Mouse (Mus musculus) CH12F3 (cell line): Measurements from ENCODE around the gene Zfp229.
"Not testable (repeated sequence)": the region's sequence is repeated elsewhere in the genome, so short reads cannot be mapped to it uniquely, and the experiment has no call there.

Experiments used
- in situ Hi-C: fragments of 300-500 bp; cut with MboI; formaldehyde crosslinking; loops from 2 replicates; pipeline ENCODE4 v1.14.3; 2020; ENCODE audit warnings: low sequenced_read_pairs

The Zfp229 gene

DNA sequence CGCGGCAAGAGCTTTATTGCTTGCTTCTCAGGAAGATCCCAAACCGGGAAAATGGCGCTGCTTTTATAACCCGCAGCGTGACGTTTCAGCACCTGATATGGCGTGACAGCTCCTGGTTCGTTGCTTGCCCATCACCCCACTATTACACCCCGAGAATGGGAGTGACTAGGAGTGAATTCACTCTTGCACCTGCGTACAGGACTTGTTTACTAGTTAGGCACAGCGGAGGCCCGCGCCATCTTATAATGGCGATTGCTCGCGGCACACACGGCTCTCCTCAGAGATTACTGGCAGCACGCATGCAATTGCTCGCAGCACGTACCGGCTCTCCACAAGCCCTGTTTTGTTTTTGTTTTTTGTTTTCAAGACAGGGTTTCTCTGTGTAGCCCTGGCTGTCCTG, at the start of gene Zfp229:
Zfp229 (plus strand) TSS at position 301 of the 400 bp plus-strand sequence.
- in situ Hi-C loops: not testable (repeated sequence)

DNA sequence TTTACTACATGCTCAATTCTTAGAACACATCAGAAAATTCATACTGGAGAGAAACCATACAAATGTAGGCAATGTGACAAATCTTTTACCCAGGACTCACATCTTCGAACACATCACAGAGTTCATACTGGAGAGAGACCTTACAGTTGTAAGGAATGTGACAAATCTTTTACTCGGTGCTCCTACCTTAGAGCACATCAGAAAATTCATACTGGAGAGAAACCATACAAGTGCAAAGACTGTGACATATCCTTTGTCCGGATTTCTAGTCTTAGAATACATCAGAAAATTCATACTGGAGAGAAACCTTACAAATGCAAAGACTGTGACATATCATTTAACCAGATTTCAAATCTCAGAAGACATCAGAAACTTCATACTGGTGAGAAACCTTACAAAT, 39.0 kb upstream of the Zfp229 start, which contains the start of gene Gm10226:
Gm10226 (plus strand) TSS at position 301 of the 400 bp plus-strand sequence.
- in situ Hi-C loops: no loop called here

GRCm38 (mm10) chr17:21693342-21693741, 37.3 kb upstream of the Zfp229 start:
- in situ Hi-C loops: no loop called here

- in situ Hi-C loops: no loop called here
Observed at GRCm38 (mm10) chr17:21696073-21696472, 34.5 kb upstream of the Zfp229 start.

DNA sequence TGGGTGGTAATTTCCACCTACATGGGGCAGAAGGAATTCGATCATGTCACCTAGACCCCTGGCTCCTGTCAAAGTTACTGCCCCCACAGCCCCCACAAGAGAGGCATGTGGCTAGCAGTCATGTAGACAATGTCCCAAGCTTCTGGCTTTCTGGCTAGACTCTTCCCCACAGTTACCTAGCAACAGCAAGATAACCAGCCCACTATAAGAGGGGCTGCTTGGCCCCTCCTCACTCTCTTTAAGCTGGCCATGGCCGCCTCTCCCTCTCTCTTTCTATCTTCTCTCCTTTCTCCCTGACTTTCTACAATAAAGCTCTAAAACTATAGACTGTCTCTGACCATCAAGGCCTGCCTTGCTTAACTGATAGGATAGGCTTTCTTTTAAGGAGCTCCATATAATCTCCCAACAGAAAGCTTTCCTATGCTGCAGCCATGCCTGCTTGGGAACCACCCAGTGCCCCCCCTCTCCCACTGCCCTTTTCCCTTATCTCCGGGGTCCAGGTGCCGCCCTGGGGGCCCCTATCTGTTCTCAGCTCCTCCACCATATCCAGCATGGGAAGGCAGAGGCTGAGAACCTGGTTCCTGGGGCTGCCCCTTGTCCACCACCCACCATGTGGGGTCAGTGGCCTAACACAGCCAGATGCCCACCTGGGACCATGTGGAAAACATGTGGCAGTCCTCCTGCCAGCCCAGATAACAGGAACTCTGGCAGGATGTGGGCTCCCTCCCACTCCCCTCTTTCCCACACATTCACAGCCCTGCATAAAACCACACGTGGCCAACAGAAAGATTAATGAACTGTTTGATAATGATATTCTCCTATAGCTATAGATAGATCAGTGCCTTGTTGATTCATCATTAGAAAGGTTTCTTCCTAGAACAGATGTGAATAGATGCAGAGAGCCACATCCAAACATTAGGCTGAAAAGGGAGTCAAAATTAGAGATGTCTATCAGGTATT, 28.0 kb upstream of the Zfp229 start:
- in situ Hi-C loops: no loop called here

DNA sequence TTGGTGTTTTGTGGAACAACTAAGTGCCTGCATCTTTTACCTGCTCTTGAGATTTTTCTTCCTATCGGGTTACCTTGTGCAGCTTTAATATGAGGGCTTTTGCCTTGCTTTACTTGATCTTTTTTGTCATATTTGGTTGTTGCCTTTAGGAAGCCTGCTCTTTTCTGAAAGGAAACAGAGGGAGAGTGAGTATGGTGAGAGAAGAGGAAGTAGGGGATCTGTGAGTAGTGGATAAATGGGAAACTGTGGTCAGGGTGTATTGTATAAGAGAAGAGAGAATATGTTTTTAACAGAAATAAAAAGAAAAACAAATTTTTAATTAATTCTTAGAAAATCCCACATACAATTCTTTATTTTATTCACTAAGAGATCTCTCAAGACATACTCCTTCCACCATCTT, 27.2 kb upstream of the Zfp229 start:
- in situ Hi-C loops: no loop called here

DNA sequence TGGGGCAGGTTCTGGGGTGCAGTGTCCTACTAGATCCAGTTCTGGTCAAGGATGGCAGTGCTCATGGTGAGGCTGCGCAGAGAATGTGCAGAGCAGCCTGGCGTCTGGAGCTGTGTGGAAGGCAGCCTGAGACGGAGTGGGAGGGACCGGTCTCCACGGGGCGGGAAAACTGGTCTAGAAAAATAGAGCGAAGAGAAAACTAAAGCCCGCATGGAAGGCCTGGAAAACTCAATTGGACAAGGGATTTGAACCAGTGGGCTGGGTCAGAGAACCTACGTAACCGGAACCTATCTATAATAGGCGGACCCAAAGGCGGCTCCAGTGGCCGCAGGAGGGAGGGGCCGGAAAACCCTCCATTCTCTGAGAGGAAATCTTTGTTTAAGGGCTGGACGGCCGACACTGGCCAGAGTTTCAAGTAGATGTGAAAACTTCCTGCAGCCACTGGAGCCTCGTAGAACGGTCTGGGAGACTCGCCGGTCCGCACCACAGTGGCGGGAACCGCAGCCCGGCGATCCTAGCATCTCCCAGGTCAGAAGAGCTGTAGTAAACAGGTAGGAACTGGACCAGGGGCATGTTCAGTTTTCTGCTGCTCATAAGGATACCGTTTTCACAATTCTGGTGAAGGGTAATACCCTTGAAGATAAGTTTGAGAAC, 23.1 kb upstream of the Zfp229 start, which contains the start of gene Zfp760:
Zfp760 (plus strand) TSS at position 399 of the 654 bp plus-strand sequence.
- in situ Hi-C loops: no loop called here

GRCm38 (mm10) chr17:21708401-21708800, 22.2 kb upstream of the Zfp229 start:
- in situ Hi-C loops: no loop called here

- in situ Hi-C loops: no loop called here
Observed at GRCm38 (mm10) chr17:21733049-21733448, 2.5 kb downstream of the Zfp229 start.

GRCm38 (mm10) chr17:21733529-21734031, 3.0 kb downstream of the Zfp229 start:
- in situ Hi-C loops: no loop called here

- in situ Hi-C loops: no loop called here
Observed at GRCm38 (mm10) chr17:21752791-21753190, 22.2 kb downstream of the Zfp229 start.

GRCm38 (mm10) chr17:21753342-21754208, 23.0 kb downstream of the Zfp229 start:
- in situ Hi-C loops: no loop called here

DNA sequence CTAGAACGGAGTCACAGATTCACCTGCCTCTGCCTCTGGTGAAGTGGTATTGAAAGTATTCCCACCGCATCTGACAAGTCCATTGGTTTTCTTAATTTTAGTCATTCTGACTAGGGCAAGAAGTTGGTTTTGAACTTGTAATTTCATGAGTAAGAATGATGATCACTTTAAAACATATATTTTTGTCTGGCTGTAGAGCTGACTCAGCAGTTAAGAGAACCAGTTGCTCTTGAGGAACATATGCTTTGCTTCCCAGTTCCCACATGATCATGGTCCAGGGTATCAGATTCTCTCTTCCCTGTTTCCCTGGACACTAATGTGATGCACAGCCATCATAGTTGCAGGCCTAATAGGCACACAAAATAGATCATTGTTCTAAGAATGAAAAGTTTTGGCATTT, 39.7 kb downstream of the Zfp229 start:
- in situ Hi-C loops: no loop called here

GRCm38 (mm10) chr17:21792256-21792655, 61.7 kb downstream of the Zfp229 start:
- in situ Hi-C loops: no loop called here

DNA sequence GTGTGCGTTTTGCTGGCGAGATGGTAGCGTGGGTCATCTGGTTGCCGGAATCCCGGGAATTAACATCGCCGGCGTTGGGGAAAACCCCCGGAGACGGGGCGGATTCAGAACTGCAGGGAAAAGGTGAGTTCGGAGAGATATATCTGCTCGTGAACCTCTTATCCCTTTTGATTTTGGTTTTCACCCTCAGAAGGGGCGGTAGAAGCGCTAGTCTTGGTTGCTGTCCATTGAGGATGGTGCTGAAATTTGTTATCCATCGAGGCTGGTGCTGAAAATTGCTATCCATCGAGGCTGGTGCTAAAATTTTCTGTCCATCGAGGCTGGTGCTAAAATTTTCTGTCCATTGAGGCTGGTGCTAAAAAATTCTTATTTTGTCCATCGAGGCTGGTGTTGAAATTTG, 70.8 kb downstream of the Zfp229 start:
- in situ Hi-C loops: not testable (repeated sequence)
